Mouse (Mus musculus): ENCODE measurements at regions not wholly inside any gene's neighbourhood (a gene's known extent, or its start where the extent isn't known, plus 50 kb on each side); places are given as distances from the start of the nearest gene placed in this dataset.

DNA sequence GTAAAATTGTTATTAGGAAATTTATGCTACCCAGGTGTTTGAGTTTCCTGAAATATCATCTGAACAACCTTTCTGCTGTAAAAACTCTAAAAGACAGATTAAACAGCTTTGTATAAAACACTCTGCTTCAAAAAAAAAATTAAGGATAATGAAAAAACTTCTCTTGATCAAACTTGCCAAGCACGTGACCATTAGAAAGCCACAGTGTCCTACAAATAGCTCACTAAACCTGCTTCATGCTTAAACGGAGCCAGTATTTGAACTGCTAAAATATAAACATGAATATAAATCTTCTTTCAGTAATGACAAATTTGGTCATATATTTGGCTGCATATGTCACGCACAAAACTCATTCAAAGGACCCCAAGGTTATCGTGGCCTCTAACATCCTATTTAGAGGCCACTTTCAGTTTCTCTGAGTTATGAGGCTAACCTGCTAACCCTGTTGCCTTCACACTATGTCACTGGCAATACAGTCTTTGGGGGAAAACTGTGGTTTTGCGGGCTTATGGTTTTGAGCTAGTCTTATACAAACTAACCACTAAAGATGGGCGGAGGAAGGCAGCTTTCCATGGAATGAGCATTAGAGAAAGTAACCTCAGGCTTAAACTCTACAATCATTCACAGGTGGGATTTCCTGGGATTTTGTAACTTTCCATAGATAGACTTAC is 355.8 kb downstream of the Fgf10 start:
- TF ChIP-seq POLR2A (IDR thresholded peaks at IDR 0.05; ENCODE audit: control insufficient read depth, extremely low read depth, insufficient read depth, low read length, poor library complexity) (no peak), CTCF (IDR thresholded peaks at IDR 0.05; ENCODE audit: borderline replicate concordance, control insufficient read depth, extremely low read depth, insufficient read depth, low read length, poor library complexity) (no peak)

Data from thymus, adult 2 months (tissue).